In genomic region chr12:24778876-24779275, GRCm38 (mm10) we compare ENCODE assay signal across 32 mouse cellular contexts. TPM values are rescaled to one million over a fixed set of nuclear protein-coding genes. Genes with fewer than 3 reads are reported as not detected.
"Had no signal": no experiment of that assay in that cellular context is flagged by ENCODE, and none has a peak within 500 bp of the region (broad histone marks: within the 10 kb centered on the region; RNA-seq: fewer than 3 reads in every experiment).

No protein-coding gene starts in this region.

- H3K9ac ChIP-seq: limb, embryonic 12.5 days; limb, embryonic 13.5 days; limb, embryonic 15.5 days; liver, embryonic 12.5 days; liver, embryonic 13.5 days; liver, embryonic 14.5 days; liver, embryonic 15.5 days; liver, postnatal 0 days; lung, embryonic 14.5 days; lung, embryonic 15.5 days; midbrain, embryonic 12.5 days; midbrain, embryonic 13.5 days; midbrain, embryonic 15.5 days had no signal

- H3K9me3 ChIP-seq: limb, embryonic 10.5 days; limb, embryonic 12.5 days; limb, embryonic 13.5 days; limb, embryonic 15.5 days; liver, embryonic 12.5 days; liver, embryonic 13.5 days; liver, embryonic 15.5 days; lung, embryonic 15.5 days; megakaryocyte, embryonic 14.5 days; midbrain, embryonic 10.5 days; midbrain, embryonic 12.5 days; midbrain, embryonic 13.5 days; midbrain, embryonic 15.5 days had no signal

- DNase-seq: left cerebral cortex, postnatal 4 days; liver; liver, embryonic 13.5 days; liver, postnatal 0 days; lung, adult 18-20 months; lung, adult 2 months; lung, embryonic 14.5 days; lung, postnatal 10 days; lung, postnatal 14 days; lung, postnatal 36 days; lung, postnatal 4 days; midbrain, embryonic 14.5 days had no signal

- H3K4me1 ChIP-seq: limb, embryonic 15.5 days; liver, embryonic 12.5 days; liver, embryonic 13.5 days; midbrain, embryonic 10.5 days; midbrain, embryonic 12.5 days; midbrain, embryonic 15.5 days had no signal

- H3K4me3 ChIP-seq: limb, embryonic 10.5 days; limb, embryonic 12.5 days; limb, embryonic 13.5 days; limb, embryonic 15.5 days; liver, embryonic 12.5 days; liver, embryonic 13.5 days; liver, embryonic 15.5 days; lung, embryonic 15.5 days; megakaryocyte, embryonic 14.5 days; midbrain, embryonic 10.5 days; midbrain, embryonic 12.5 days; midbrain, embryonic 13.5 days; midbrain, embryonic 15.5 days; myocyte had no signal

- H3K27me3 ChIP-seq: limb, embryonic 12.5 days; limb, embryonic 13.5 days; limb, embryonic 15.5 days; lung, embryonic 15.5 days; midbrain, embryonic 12.5 days; midbrain, embryonic 13.5 days; midbrain, embryonic 15.5 days had no signal

- H3K36me3 ChIP-seq: limb, embryonic 10.5 days; limb, embryonic 12.5 days; limb, embryonic 13.5 days; limb, embryonic 15.5 days; liver, embryonic 12.5 days; liver, embryonic 13.5 days; liver, embryonic 15.5 days; lung, embryonic 15.5 days; midbrain, embryonic 10.5 days; midbrain, embryonic 12.5 days; midbrain, embryonic 13.5 days; midbrain, embryonic 15.5 days had no signal

- ATAC-seq: liver, embryonic 12.5 days; liver, postnatal 0 days; lung, postnatal 0 days; midbrain, embryonic 13.5 days; midbrain, embryonic 15.5 days; midbrain, embryonic 16.5 days had no signal

- H3K4me2 ChIP-seq: limb, embryonic 12.5 days; limb, embryonic 13.5 days; limb, embryonic 15.5 days; liver, embryonic 11.5 days; liver, embryonic 12.5 days; liver, embryonic 13.5 days; liver, embryonic 15.5 days; lung, embryonic 14.5 days; lung, embryonic 15.5 days; midbrain, embryonic 11.5 days; midbrain, embryonic 12.5 days; midbrain, embryonic 13.5 days; midbrain, embryonic 15.5 days had no signal

- H3K27ac ChIP-seq: limb, embryonic 10.5 days; limb, embryonic 12.5 days; limb, embryonic 13.5 days; limb, embryonic 15.5 days; liver, embryonic 12.5 days; liver, embryonic 13.5 days; liver, embryonic 14.5 days; liver, embryonic 15.5 days; lung, embryonic 15.5 days; macrophage; midbrain, embryonic 10.5 days; midbrain, embryonic 12.5 days; midbrain, embryonic 13.5 days; midbrain, embryonic 15.5 days had no signal

RNA-seq across cellular contexts. Expression of gene Mboat2, which starts 51.8 kb away (rescaled TPM):
- polyA plus RNA-seq: liver, adult 2 months; macrophage had no signal
